Mouse (Mus musculus) MEL (cell line): ENCODE results near the gene Rnf212b. TPM values are rescaled to one million over a fixed set of nuclear protein-coding genes. Genes with fewer than 3 reads are reported as not detected.
A peak's percentile ranks its signal among the peaks of the same experiment; 100 is the strongest.

Experiments
- DNase-seq: peaks from one replicate; pipeline ENCODE4 v3.0.0; 2011; ENCODE audit warnings: low read depth, low spot score
- H3K27ac ChIP-seq: 2 replicates; pipeline ENCODE4 v1.5.1; 2012; ENCODE audit warnings: low read depth, mild to moderate bottlenecking, control low read depth, low read length, moderate library complexity; ENCODE audit not compliant: control insufficient read depth
- H3K27me3 ChIP-seq, 2 experiments: fragments of 150-350 bp in 1 of 2; sonication (generic) in 1 of 2; 2 replicates each; pipeline ENCODE4 v1.6.1; 2012; ENCODE audit warnings: low read length in 2 of 2, mild to moderate bottlenecking in 2 of 2, improper control_type of control experiment in 1 of 2, moderate library complexity in 1 of 2; ENCODE audit not compliant: insufficient read depth in 2 of 2, control insufficient read depth in 1 of 2
- H3K36me3 ChIP-seq, 2 experiments: 2 replicates each; pipeline ENCODE4 v1.6.1; 2012 to 2014; ENCODE audit warnings: low read length in 2 of 2, improper control_type of control experiment in 1 of 2, inconsistent platforms in 1 of 2, mild to moderate bottlenecking in 1 of 2; ENCODE audit not compliant: insufficient read depth in 2 of 2, control insufficient read depth in 1 of 2
- H3K4me1 ChIP-seq, 2 experiments: fragments of 150-350 bp in 1 of 2; sonication (generic) in 1 of 2; 2 replicates each; pipeline ENCODE4 v1.6.1; 2012; ENCODE audit warnings: low read length in 2 of 2, improper control_type of control experiment in 1 of 2, mild to moderate bottlenecking in 1 of 2; ENCODE audit not compliant: insufficient read depth in 2 of 2, control insufficient read depth in 1 of 2
- H3K4me3 ChIP-seq, 2 experiments: fragments of 150-350 bp in 1 of 2; sonication (generic) in 1 of 2; 2 replicates each; pipeline ENCODE4 v1.5.1; 2012; ENCODE audit warnings: low read depth in 2 of 2, low read length in 2 of 2, mild to moderate bottlenecking in 2 of 2, moderate library complexity in 2 of 2, control low read depth in 1 of 2, improper control_type of control experiment in 1 of 2; ENCODE audit not compliant: control insufficient read depth in 1 of 2, insufficient read depth in 1 of 2
- H3K79me2 ChIP-seq: 2 replicates; pipeline ENCODE4 v1.6.1; 2012; ENCODE audit warnings: mild to moderate bottlenecking, low read length, moderate library complexity; ENCODE audit not compliant: control insufficient read depth, poor library complexity, insufficient read depth
- H3K9ac ChIP-seq: 2 replicates; pipeline ENCODE4 v1.6.1; 2012; ENCODE audit warnings: low read depth, mild to moderate bottlenecking, control low read depth, low read length, moderate library complexity; ENCODE audit not compliant: control insufficient read depth, poor library complexity, severe bottlenecking
- H3K9me3 ChIP-seq: fragments of 150-350 bp; sonication (generic); replicated peaks from 2 replicates; pipeline ENCODE4 v1.6.1; 2012; ENCODE audit warnings: mild to moderate bottlenecking, low read length, improper control_type of control experiment, moderate library complexity; ENCODE audit not compliant: insufficient read depth
- CTCF ChIP-seq, 3 experiments: IDR thresholded peaks in 2 of 3; conservative IDR thresholded peaks in 1 of 3; 2 replicates each; pipeline ENCODE4 v1.5.1; 2011 to 2012; ENCODE audit warnings: low read length in 3 of 3, low read depth in 2 of 3, mild to moderate bottlenecking in 2 of 3, improper control_type of control experiment in 1 of 3, inconsistent platforms in 1 of 3, mixed read lengths in 1 of 3, moderate library complexity in 1 of 3; ENCODE audit not compliant: control insufficient read depth in 1 of 3, insufficient read depth in 1 of 3, poor library complexity in 1 of 3, severe bottlenecking in 1 of 3
- E2F4 ChIP-seq: IDR thresholded peaks from 2 replicates; pipeline ENCODE4 v1.6.1; 2011; ENCODE audit warnings: low read depth, low read length, improper control_type of control experiment, borderline replicate concordance
- ELF1 ChIP-seq: IDR thresholded peaks from 2 replicates; pipeline ENCODE4 v1.6.1; 2014; ENCODE audit warnings: low read depth, mild to moderate bottlenecking, inconsistent platforms, low read length, improper control_type of control experiment, moderate library complexity
- EP300 ChIP-seq, 2 experiments: IDR thresholded peaks; 2 replicates each; pipeline ENCODE4 v1.6.1; 2011; ENCODE audit warnings: improper control_type of control experiment in 2 of 2, low read length in 2 of 2, low read depth in 1 of 2, mild to moderate bottlenecking in 1 of 2
- ETS1 ChIP-seq: IDR thresholded peaks from 2 replicates; pipeline ENCODE4 v1.6.1; 2012; ENCODE audit warnings: low read depth, mild to moderate bottlenecking, inconsistent platforms, low read length, improper control_type of control experiment, moderate library complexity
- GATA1 ChIP-seq: IDR thresholded peaks from 2 replicates; pipeline ENCODE4 v1.6.1; 2011; ENCODE audit warnings: low read depth, low read length, improper control_type of control experiment
- HCFC1 ChIP-seq: IDR thresholded peaks from 2 replicates; pipeline ENCODE4 v1.6.1; 2012; ENCODE audit warnings: low read depth, mild to moderate bottlenecking, inconsistent platforms, low read length, improper control_type of control experiment, moderate library complexity
- JUND ChIP-seq: IDR thresholded peaks from 2 replicates; pipeline ENCODE4 v1.6.1; 2011; ENCODE audit warnings: low read depth, mild to moderate bottlenecking, improper control_type of control experiment, low read length
- MEF2A ChIP-seq: IDR thresholded peaks from 2 replicates; pipeline ENCODE4 v1.6.1; 2014; ENCODE audit warnings: low read depth, mild to moderate bottlenecking, inconsistent platforms, low read length, improper control_type of control experiment; ENCODE audit not compliant: poor library complexity, insufficient replicate concordance, severe bottlenecking; ENCODE audit errors: extremely low read depth
- MXI1 ChIP-seq: IDR thresholded peaks from 2 replicates; pipeline ENCODE4 v1.6.1; 2011; ENCODE audit warnings: mild to moderate bottlenecking, low read depth, low read length, improper control_type of control experiment
- MYB ChIP-seq: IDR thresholded peaks from 2 replicates; pipeline ENCODE4 v1.6.1; 2011; ENCODE audit warnings: mild to moderate bottlenecking, low read depth, low read length, improper control_type of control experiment
- NELFE ChIP-seq: IDR thresholded peaks from 2 replicates; pipeline ENCODE4 v1.6.1; 2011; ENCODE audit warnings: low read depth, low read length, improper control_type of control experiment
- NRF1 ChIP-seq: IDR thresholded peaks from 2 replicates; pipeline ENCODE4 v1.6.1; 2014; ENCODE audit warnings: low read depth, mild to moderate bottlenecking, inconsistent platforms, low read length, improper control_type of control experiment, moderate library complexity; ENCODE audit not compliant: poor library complexity, insufficient read depth, severe bottlenecking
- POLR2A ChIP-seq, 2 experiments: IDR thresholded peaks; 2 replicates each; pipeline ENCODE4 v1.6.1; 2011 to 2012; ENCODE audit warnings: low read length in 2 of 2, mild to moderate bottlenecking in 2 of 2, control low read depth in 1 of 2, improper control_type of control experiment in 1 of 2, low read depth in 1 of 2, moderate library complexity in 1 of 2; ENCODE audit not compliant: control insufficient read depth in 1 of 2, insufficient read depth in 1 of 2, poor library complexity in 1 of 2
- RAD21 ChIP-seq: IDR thresholded peaks from 2 replicates; pipeline ENCODE4 v1.6.1; 2011; ENCODE audit warnings: mild to moderate bottlenecking, low read depth, low read length, improper control_type of control experiment
- RCOR1 ChIP-seq: IDR thresholded peaks from 2 replicates; pipeline ENCODE4 v1.6.1; 2012; ENCODE audit warnings: low read depth, mild to moderate bottlenecking, inconsistent platforms, low read length, improper control_type of control experiment
- SMC3 ChIP-seq: IDR thresholded peaks from 2 replicates; pipeline ENCODE4 v1.6.1; 2011; ENCODE audit warnings: low read depth, low read length, improper control_type of control experiment
- TBP ChIP-seq: IDR thresholded peaks from 2 replicates; pipeline ENCODE4 v1.8.0; 2011; ENCODE audit warnings: low read depth, low read length, improper control_type of control experiment
- TCF12 ChIP-seq: IDR thresholded peaks from 2 replicates; pipeline ENCODE4 v1.6.1; 2014; ENCODE audit warnings: low read depth, mild to moderate bottlenecking, inconsistent platforms, low read length, improper control_type of control experiment, moderate library complexity
- UBTF ChIP-seq: IDR thresholded peaks from 2 replicates; pipeline ENCODE4 v1.6.1; 2012; ENCODE audit warnings: low read depth, mild to moderate bottlenecking, inconsistent platforms, low read length, improper control_type of control experiment, moderate library complexity, borderline replicate concordance; ENCODE audit not compliant: insufficient read depth
- USF2 ChIP-seq, 2 experiments: IDR thresholded peaks; 2 replicates each; pipeline ENCODE4 v1.6.1; 2011 to 2012; ENCODE audit warnings: improper control_type of control experiment in 2 of 2, low read length in 2 of 2, borderline replicate concordance in 1 of 2, inconsistent platforms in 1 of 2, low read depth in 1 of 2, mild to moderate bottlenecking in 1 of 2; ENCODE audit not compliant: insufficient read depth in 1 of 2
- ZC3H11A ChIP-seq: IDR thresholded peaks from 2 replicates; pipeline ENCODE4 v1.6.1; 2012; ENCODE audit warnings: low read depth, mild to moderate bottlenecking, inconsistent platforms, low read length, improper control_type of control experiment
- ZKSCAN1 ChIP-seq: IDR thresholded peaks from 2 replicates; pipeline ENCODE4 v1.6.1; 2012; ENCODE audit warnings: low read depth, mild to moderate bottlenecking, inconsistent platforms, low read length, improper control_type of control experiment, moderate library complexity
- ZNF384 ChIP-seq: IDR thresholded peaks from 2 replicates; pipeline ENCODE4 v1.6.1; 2012; ENCODE audit warnings: low read depth, mild to moderate bottlenecking, inconsistent platforms, low read length, improper control_type of control experiment
- polyA plus RNA-seq, 2 experiments: library from polyadenylated mRNA; stranded (reverse) in 1 of 2; unstranded in 1 of 2; fragments of >175 nt in 1 of 2; fragments of >200 nt in 1 of 2; gene quantifications; 2 replicates each; pipeline versions ENCODE4 v1.2.1 to v1.2.4; 2012; ENCODE audit warnings: low replicate concordance in 2 of 2, low read depth in 1 of 2; ENCODE audit not compliant: insufficient read length in 2 of 2, insufficient read depth in 1 of 2, missing spikeins in 1 of 2
- total RNA-seq: library from RNA; depleted of rRNA; stranded (reverse); fragments of 300-350 nt; gene quantifications from 2 replicates; pipeline ENCODE4 v1.2.3, GENCODE M21; 2012

Rnf212b gene
- total and polyA plus RNA-seq, 3 experiments, result not detected

DNA sequence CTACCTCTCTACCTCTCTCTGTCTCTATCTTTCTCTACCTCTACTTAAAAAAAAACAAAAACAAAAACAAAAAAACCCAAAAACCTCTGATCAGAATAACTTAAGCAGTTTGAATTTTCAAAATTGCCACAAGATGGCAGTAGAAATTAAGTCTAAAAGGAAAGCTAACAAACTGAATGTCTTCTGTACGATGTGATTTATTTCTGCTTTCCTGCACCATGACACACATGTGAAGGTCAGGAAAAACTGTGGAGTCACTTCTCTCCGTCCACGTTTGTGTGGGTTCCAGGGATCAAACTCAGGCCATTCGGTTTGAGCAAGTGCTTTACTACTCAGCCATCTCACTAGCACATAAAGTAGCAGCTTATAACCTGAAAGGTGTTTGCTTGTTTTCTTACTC is 29.5 kb downstream of the Rnf212b start:
- peak; percentile 63 for DNase-seq
- H3K9me3 ChIP-seq, result no peaks in the 10 kb centered on the region
- H3K4me3 ChIP-seq, result no peak overlapping the region
- H3K36me3 ChIP-seq, result no peaks in the 10 kb centered on the region
- no peak overlapping the region for H3K9ac ChIP-seq
- peaks cover 3 to 11% of the 10 kb centered on the region in 2 experiments; a peak in 2 of 4 replicates for H3K27me3 ChIP-seq
- H3K4me1 ChIP-seq, result no peaks in the 10 kb centered on the region
- H3K27ac ChIP-seq, result no peak overlapping the region
- TF ChIP-seq E2F4 (no peak), MYB (no peak), ZNF384 (0 out of 2 replicates have a peak, but pooled peaks have one; percentile 15), MXI1 (no peak), TCF12 (no peak), CTCF (IDR thresholded peaks at IDR 0.05 in 2 of 3, conservative IDR thresholded peaks at IDR 0.05 in 1 of 3; ENCODE audit: control insufficient read depth in 1 of 3, insufficient read depth in 1 of 3, low read depth in 2 of 3, low read length in 3 of 3, poor library complexity in 1 of 3, severe bottlenecking in 1 of 3) (peak in 2 of 3 experiments; percentile 28 to 67; a peak in 3 of 6 replicates), ETS1 (no peak), ZKSCAN1 (peak; percentile 59), POLR2A (IDR thresholded peaks at IDR 0.05; ENCODE audit: control insufficient read depth in 1 of 2, insufficient read depth in 1 of 2, low read depth in 1 of 2, low read length in 2 of 2, poor library complexity in 1 of 2) (no peak), NRF1 (no peak), UBTF (no peak), SMC3 (peak; percentile 71), HCFC1 (no peak), USF2 (IDR thresholded peaks at IDR 0.05; ENCODE audit: borderline replicate concordance in 1 of 2, insufficient read depth in 1 of 2, low read depth in 1 of 2, low read length in 2 of 2) (no peak), RCOR1 (no peak), JUND (no peak), MEF2A (no peak), NELFE (no peak), RAD21 (peak; percentile 76), TBP (no peak), EP300 (IDR thresholded peaks at IDR 0.05; ENCODE audit: low read depth in 1 of 2, low read length in 2 of 2) (no peak), GATA1 (no peak), ELF1 (no peak), ZC3H11A (peak; percentile 75)
- TF ChIP-seq, all 39 proteins: peak for 6
- no peaks in the 10 kb centered on the region for H3K79me2 ChIP-seq
